Mouse (Mus musculus): ENCODE data around the gene Rpl31. TPM values are rescaled to one million over a fixed set of nuclear protein-coding genes. Genes with fewer than 3 reads are reported as not detected.

The Rpl31 gene
- polyA plus RNA-seq (2012; rRNA removed), result 751 and 916 TPM in 2 replicates

DNA sequence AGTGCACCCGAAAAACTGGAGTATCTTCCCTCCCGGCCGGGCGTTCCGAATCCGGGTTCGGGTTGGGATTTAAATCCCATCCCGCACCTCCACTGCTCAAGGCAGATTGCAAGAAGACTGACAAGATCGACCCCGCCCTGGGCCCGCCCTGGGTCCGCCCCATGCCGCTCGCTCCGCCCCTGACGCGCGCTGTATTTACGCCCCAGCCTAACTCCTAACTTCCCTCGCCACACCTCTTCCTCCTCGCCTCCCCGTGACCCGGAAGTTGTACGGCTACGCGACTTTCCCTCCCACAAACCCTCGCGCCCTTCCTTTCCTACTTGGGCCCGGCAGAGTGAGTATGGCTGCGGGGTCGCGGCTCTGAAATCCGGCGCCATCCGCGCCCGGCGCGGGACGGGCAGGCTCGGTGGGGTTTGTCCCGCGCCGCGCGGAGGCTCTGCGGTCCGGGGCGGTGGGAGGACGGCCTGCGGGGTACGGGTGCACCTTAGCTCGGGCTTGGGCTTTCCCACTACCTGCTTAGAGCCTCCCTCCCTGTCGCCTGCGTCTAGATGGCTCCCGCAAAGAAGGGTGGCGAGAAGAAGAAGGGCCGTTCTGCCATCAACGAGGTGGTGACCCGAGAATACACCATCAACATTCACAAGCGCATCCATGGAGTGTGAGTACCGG lies at the start of gene Rpl31:
TSS of gene Rpl31 (plus strand) at position 242 of the 666 bp plus-strand sequence.
- DNase-seq (ENCODE audit: extremely low spot score in 1 of 2, low spot score in 1 of 2), result peak; percentile 97 to 98

DNA sequence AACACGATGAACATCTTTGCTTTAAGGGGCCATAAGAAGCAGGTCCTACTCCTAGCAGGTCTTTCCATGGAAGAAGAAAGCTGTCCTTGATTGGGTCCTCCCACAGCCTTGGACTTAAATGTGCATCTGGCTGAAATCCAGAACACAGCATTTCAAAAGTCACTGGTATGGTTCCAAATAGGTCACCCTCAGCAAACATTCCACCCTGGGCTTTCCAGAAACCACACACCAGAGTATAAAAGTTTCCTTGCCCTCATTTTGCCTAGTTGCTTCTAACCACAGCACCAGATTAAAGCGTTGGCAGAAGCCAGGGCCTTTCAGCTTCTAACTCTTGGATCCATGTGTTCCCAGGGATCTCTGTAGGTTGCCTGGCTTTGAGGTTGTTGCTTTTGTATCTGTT lies 49.7 kb upstream of the Rpl31 start:
- DNase-seq (ENCODE audit: extremely low spot score in 1 of 2, low spot score in 1 of 2), result peak in 1 of 2 experiments; percentile 50

DNA sequence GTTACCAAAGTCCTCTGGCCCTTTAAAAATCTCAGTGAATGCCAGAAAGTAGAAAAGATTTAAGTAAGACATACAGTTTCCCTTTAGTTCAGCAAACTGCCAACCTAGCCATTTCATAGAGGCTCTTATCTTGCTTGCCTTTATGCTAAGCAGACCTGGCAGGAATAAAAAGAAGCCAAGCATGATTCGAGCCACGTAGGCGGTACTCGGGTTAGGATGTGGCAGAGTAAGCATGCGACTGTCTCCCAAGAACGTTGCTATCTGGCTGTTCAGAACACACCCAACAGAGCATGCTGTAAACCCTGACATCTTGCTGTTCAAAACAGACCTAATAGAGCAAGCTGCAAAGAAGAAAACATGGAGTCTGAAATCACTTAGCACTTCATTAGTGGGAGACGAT lies 48.8 kb upstream of the Rpl31 start:
- peak; percentile 69 to 79 for DNase-seq (ENCODE audit: extremely low spot score in 1 of 2, low spot score in 1 of 2)

DNA sequence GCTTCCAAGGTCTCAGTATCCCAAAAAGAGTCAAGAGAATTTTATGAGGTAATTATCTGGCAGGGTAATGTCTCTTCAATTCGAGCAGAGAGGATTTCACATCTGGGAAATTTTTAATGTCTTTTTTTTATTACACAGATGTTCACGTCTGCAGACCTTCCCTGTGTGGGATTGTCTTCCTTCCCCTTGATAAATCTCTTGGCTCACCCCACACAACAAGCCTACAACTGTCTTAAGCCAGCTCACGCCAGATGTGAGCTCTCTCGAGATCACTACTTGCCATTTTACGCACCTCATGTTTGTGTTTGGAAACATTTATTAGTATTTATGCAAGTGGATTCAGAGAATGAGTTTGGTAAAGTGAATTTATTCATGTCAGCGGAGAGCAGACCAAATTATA lies 45.7 kb upstream of the Rpl31 start:
- DNase-seq (ENCODE audit: extremely low spot score in 1 of 2, low spot score in 1 of 2), result no peak

DNA sequence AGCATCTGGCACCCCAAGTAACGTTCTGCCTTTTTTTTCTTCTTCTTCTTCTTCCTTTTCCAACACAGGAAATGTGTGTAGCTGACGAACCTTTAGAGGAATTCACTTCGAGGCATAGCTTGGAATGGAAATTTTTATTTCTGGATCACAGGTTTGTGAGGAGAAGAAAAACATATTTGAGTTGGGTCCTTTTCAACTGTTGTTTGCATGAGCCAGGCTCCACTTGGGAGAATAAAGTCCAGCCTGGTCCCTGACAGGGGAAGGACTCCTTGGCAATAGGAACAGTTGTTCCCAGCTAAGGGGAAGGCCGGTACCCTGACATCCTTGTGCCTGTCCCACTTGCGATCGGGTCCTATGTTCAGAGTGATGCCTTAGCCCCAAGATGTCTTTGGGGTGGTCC lies 42.4 kb upstream of the Rpl31 start:
- no peak for DNase-seq (ENCODE audit: extremely low spot score in 1 of 2, low spot score in 1 of 2)

DNA sequence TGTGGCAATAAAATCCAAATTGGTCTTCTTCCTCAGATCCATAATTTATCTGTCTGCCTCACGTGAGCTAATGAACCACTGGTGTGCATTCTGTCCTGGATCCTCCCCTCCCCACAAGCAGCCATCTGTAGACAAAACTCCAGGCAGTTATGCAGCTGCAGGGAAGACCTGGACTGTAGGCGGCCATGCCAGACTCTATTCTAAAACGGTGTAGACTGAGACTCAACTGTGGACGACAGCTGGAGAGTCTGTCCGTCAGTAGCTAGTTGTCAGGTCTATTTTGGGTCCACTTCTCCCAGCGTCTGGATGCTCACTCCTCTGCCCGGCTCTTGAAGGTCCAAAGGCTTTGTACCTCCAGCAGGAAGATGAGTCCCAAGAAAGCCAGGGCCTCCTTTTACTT lies 40.1 kb upstream of the Rpl31 start:
- DNase-seq (ENCODE audit: extremely low spot score in 1 of 2, low spot score in 1 of 2), result peak in 1 of 2 experiments; percentile 51

DNA sequence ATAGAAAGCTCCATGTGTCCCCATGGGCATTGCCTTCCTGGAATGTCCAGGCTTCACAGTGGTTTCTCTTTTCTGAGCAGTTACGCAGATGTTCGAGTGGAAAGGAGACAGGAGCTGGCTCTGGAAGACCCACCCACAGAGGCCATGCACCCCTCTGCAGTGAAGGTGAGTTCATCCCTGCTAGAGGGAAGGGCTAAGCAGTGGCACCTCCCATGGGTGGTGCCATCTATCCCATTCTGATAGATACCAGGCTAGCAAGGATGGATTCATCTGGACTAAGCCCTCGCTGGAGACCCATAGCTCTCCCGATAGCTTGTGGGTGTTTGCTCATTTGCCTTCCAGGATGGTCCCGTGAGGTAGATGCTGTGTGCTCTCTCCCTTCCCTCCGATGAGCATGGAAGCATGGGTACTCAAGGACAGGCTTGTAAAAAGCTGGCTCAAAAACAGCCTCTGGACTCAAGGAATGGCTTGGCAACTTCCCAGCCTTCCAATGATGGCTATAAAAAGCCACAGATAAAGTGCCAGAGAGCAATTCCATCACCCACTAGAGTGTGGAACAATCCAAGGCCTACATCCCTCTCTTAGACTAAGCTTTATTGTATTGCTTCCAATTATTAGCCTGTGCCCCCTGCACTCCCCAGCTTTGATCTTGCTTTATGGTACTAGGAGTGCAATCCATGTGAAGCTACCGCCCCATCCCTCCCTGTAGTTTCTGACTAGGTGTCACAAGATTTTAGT lies 36.6 kb upstream of the Rpl31 start:
- no peak for DNase-seq (ENCODE audit: extremely low spot score in 1 of 2, low spot score in 1 of 2)

DNA sequence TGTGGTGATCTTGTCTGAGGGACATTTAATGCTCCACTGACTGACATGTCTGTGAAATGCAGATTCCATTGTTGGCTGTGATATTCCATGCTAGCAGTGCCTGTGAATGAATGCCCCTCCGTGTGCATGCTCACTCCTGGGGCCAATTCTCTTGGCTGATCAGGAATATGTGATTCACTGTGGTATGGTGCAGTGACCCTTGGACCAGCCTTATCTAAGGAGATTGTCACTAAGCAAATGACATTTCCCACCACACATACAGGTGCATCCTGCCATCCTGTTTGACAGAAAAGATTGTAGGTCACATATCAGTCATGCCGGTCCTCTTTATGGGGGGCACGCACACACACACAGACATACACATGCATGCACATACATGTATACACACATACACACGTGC lies 35.2 kb upstream of the Rpl31 start:
- no peak for DNase-seq (ENCODE audit: extremely low spot score in 1 of 2, low spot score in 1 of 2)

DNA sequence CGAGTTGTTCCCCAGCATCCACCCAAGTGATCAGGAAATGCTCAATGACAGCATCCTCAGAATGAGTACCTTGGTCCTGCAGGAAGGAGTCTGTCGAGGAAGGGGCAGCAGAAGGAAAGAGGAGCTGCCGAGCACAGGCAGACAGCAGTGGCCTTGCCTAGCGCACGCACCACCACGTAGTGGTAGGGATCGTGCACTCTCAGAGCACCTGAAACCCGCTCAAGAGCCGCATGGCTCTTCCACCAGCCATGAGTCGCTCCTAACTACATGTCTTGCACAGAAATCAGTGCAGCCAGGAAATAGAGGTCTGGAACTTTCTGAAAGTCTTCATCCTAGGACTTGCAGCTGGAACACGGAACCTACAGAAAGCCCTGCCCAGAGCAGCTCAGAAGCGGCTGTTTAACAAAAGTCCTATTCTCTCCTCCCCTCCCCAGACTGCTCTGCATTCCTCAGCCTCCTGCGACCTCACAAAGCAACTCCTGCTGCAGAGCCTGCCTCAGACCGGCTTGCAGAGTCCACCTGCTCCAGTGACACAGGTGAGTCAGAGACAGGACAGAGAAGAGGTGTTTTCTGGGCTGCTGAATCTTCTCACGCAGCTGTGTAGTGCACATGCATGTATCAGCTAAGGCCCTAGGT lies 32.0 kb upstream of the Rpl31 start:
- no peak for DNase-seq (ENCODE audit: extremely low spot score in 1 of 2, low spot score in 1 of 2)

DNA sequence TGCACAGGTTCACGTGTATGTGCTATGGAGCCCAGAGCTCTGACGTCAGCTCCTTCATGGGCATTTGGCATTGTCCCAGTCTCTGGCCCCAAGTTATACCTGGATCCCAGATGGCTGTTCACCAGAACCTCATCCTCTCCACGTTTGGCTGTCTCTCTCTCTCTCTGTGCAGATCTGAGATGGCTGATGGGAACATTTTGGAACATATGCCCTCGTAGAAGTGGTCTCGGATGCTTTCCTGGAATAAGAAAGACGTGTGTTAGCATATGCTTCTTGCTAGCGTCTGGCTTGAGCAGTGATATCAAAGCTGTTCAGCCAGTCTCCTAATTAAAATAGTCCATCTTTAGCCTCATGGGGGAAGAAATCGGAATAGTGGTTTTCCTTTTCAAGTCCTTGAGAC lies 30.9 kb upstream of the Rpl31 start:
- no peak for DNase-seq (ENCODE audit: extremely low spot score in 1 of 2, low spot score in 1 of 2)

DNA sequence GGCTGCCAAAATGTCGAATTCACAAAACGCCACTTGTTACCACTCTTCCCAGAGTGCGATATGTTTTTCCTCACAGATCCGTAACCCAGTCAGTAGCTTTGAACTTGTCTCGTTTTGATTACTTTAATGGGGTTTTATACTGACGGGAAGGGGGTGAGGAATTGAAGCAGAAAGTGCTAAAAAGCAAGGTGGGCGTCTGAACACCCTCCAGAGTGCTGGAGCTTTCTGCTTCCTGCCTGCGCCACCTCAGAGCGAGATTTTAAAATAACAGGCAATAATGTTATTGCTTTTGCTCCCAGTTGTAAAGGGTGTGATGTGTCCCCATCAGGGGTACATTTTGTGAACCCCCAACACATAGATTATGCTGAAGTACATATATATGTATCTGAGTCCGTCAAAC lies 28.8 kb upstream of the Rpl31 start:
- DNase-seq (ENCODE audit: extremely low spot score in 1 of 2, low spot score in 1 of 2), result peak in 1 of 2 experiments; percentile 42

DNA sequence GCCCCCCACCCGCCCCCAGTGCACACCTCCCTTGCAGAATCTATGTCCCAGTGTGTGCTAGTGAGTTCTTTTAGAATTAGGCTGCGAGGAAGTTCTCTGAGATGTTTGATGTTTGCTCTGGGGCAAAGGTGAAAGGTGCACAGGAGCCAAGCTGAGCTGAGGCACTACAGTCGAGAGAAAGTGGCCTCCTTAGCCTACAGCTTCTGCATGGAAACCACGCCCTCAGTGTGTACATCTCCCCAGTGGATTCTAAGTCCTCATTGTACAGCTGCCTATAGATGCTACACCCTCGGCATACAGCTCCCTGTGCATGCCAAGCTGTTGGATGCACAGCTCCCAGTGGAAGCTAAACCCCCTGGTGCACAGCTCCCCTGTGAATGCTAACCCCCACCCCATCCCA lies 28.2 kb upstream of the Rpl31 start:
- no peak for DNase-seq (ENCODE audit: extremely low spot score in 1 of 2, low spot score in 1 of 2)

DNA sequence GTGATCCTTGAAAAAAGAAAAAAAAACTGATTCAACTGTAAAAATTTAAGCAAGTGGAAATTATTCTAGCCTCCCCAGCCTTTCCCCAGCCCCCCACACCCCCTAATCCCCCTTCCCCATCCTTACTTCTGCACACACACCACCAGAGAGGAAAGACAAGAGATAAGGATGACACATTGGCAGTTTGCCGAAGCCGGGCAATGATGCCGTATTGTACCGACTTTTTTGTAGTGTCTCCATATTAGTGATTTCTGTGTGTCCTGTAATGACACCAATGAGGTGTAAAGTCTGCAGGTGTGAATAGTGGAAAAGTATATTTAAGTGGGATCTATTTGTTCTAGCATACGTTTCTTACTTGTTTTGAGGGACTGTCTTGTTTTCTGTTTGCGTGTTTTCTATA lies 27.5 kb upstream of the Rpl31 start:
- no peak for DNase-seq (ENCODE audit: extremely low spot score in 1 of 2, low spot score in 1 of 2)

DNA sequence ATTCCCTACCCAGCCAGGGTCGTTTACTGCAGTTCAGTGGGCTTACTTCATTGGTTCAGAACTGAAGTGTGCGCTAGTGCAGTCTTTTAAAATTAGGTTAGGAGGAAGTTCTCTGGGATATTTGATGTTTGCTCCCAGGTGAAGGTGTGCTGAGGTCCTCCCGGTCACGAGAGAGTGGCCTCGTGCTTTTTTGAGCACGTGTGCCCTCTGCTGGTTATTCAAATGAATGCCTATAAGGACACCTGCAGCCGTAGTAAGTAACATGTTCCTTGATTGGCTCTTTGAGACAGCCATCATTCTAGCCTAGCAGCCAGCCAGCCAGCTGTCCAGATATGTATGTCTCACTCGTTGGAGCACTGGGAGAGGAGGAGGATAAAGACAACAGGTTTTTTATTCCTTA lies 27.0 kb upstream of the Rpl31 start:
- peak; percentile 51 to 76 for DNase-seq (ENCODE audit: extremely low spot score in 1 of 2, low spot score in 1 of 2)

DNA sequence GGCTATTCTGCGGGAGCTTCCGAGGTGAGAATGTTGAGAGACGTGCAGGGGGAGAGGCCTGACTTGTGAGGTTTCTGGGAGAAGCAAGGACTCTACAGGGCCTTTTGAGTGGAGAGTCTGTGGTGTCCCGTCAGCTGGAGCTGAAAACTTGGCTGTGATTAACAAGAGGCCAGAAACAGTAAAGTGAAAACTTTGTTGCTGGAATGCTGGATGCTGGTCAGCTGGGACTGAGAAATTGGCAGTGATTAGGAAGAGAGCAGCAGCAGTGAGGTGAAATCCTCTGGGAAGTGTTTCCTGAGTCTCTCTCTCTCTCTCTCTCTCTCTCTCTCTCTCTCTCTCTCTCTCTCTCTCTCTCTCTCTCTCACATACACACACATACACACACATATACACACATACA lies 25.8 kb upstream of the Rpl31 start:
- DNase-seq (ENCODE audit: extremely low spot score in 1 of 2, low spot score in 1 of 2), result no peak

DNA sequence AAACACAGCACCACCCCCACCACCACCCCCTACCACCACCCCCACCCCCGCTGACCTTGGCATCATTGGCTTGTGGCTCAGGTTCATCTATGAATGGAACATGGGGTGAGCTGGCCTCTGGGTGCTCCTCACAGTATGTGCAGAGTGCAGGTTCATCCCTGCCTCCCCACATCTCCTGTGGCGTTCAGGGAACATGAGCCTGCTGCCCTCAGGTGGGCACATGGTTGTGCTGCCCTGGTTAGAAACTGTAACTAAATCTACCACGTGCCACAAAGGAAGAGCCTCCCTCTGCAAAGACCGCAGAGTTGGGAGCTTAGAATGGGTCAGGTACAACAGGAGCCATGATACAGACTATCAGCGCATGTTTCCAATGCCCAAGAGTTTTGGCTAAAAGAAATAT lies 24.4 kb upstream of the Rpl31 start:
- no peak for DNase-seq (ENCODE audit: extremely low spot score in 1 of 2, low spot score in 1 of 2)

DNA sequence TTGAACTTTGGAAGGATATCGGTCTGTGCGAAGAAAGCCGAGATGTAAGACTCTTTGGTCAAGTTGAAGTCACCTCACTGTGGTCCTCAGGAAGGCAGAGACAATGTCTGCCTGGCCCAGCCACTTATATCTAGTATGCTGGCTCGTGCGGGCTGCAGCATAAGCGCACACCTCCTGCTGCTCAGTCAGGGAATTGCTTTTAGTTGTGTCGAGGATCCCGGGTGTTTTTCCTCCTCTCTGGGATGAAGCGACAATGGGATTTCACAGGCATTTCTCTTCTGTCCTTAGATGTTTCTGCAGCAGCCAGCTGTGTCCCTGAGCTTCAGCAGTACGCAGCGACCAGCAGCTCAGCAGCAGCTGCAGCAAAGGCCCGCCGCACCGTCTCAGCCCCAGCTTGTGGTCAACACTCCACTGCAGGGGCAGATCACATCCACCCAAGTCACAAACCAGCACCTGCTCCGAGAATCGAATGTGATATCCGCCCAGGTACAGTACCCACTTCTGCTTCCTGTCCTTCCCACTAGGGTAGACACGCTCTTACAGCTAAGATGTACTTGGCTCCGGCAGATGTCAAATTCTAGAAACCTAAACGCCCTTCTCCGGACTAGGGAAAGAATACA lies 22.6 kb upstream of the Rpl31 start:
- DNase-seq (ENCODE audit: extremely low spot score in 1 of 2, low spot score in 1 of 2), result no peak

DNA sequence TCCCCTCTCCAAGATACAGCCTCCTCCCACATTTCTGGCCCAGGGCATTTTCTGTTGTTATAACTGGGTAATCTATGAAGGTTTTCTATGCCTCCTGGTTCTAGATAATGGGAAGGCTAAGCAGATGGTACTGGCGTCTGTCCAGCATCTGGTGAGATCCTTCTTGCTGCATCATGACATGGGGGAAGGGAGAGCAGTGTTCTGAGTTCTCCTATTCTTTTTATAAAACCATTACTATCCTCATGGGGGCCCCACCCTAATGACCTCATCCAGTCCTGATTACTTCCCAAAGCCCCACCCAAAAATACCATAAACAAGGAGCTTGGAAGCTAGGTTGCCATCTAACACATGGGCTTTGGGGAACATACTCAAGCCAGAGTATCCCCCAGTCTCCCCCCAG lies 18.6 kb upstream of the Rpl31 start:
- peak in 1 of 2 experiments; percentile 73 for DNase-seq (ENCODE audit: extremely low spot score in 1 of 2, low spot score in 1 of 2)

DNA sequence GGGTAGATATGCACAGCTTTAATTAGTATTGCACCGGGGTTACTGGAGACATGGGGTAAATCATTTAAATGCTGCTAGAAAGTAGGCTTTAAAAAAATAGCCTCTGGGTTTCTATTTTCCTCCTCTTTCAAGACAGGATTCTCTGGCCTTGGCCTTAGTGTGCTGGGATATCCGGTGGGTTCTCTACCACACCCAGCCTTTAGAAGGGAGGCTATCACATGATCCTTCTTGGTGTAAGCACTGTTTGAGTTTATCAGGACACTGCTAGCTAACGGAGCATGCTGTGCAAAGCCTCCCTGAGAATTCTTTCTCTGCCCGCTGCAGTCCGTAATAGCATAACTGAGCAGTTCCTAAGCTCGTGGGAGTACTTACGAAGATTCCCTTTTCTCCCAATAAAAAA lies 18.2 kb upstream of the Rpl31 start:
- DNase-seq (ENCODE audit: extremely low spot score in 1 of 2, low spot score in 1 of 2), result no peak

DNA sequence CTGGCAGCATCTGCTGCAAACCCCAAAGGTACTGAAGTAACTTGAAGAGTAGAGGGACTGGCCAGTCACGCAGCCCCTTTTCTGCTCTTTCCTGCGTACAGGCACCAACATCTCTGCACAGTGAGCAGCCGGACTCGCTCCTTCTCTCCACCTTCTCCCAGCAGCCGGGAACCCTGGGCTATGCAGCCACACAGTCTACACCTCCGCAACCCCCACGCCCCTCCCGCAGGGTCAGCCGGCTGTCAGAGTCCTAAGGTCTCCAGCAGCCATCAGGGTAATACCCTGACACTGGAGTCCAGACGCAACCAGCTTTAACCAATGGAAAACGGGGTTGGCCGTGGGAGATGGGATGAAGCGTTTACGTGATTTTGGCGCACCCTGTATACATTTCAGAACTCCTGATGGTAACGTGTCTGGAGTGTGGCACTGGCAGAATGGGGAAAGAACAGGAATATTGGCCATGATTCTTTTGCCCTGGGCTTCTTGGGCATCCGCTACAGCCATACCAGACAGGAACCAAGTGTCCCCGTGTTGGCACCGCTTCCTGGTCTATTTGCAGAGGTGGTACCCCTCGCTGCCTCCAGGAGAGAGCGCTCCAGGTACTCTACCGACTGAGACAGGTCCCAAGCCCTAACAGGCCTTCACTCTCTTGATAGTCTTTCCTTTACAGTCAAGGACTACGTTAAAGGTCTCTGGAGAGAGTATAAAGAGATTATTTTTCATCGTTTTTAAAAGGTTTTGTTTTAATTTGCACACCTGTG lies 5.7 kb upstream of the Rpl31 start:
- DNase-seq (ENCODE audit: extremely low spot score in 1 of 2, low spot score in 1 of 2), result no peak

DNA sequence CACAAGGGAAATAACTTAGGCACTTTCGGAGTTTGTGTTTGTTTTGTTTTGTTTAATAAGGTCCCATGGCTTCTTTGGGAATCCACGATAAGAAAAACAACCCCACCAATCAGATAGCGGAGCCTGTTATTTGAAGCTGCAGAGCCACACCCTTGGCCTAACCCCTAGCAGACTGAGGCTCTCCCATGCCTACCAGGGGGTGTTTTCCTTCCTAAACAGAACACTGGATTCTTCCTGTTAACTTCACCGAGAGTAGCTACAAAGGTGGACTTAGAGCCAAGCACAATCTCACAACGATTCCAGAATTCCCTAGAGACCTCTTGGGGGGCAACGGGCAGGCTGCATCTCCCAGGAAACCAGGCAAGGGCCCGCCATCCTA lies 5.1 kb upstream of the Rpl31 start:
- no peak for DNase-seq (ENCODE audit: extremely low spot score in 1 of 2, low spot score in 1 of 2)
